Mouse (Mus musculus): ENCODE measurements around the gene Pbld2. TPM values are rescaled to one million over a fixed set of nuclear protein-coding genes. Genes with fewer than 3 reads are reported as not detected.

Gene Pbld2
- 2.4 and 2.7 TPM in 2 replicates for polyA plus RNA-seq (2012; rRNA removed)

DNA sequence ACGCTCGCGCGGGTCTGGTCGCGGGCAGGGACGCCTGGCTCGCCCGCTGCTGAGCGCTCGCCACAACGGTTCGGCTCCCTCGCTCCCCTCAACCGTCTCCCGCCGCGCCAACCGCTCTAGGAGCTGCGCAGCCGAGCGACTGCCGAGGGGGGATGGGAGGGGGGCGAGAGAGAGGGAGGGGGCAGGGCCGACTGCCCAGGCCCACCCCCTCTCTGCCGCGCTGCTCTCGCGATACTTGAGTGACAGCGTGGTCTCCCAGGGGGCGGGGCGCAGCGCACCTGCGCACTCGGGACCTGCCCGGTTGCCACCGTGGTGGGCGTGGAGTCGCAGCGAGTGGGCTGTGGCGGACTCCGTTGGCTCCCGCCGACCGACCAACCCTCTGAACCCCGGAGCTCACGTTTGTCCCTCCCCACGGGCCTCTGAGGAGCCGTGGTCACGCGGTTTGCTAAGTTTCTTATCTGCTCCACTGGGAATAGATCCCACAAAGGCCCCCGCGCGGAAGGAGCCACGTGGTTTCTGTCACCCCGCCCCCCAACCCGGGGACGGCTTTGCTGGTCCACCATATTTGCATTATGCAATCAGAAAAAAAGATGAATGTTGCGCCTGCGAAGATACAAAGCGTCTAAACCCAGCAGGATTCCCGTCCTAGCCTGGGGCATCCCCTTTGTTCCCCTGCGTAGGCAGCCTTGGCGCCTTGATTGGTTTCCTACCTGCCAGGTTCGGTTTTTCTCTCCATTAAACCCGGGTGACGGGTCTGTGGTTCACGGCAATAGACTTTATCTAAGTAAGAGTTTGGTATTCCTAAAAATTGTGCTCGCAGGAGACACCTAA lies at the start of gene Pbld2, which contains the start of gene Hnrnph3:
Pbld2 (plus strand) TSS at position 567 of the 831 bp plus-strand sequence.
Hnrnph3 (minus strand) TSS at position 469 of the 831 bp plus-strand sequence.

GRCm38 (mm10) chr10:62980039-62980954 lies 43.8 kb upstream of the Pbld2 start, which contains the start of gene Rufy2:
Rufy2 (plus strand) TSS chr10:62980223.

DNA sequence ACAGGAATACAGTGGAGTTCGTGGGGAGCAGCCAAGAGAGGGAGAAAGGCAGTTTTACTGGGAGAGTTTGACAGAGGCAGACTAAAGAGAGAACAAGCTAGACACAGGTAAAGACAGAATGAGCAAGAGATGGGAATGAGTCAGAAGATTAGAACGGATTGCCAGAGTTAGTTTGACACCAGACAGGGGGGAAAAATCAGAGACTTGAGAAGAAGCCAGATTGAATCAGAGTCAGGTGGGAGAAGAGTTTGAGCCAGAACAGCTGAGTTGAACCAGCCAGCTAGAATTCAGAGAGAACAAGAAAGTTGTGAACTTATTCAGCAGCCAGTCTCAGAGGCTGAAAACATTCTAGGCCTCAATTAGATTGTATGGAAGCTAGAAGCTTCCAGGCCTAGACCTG lies 35.7 kb downstream of the Pbld2 start, which contains the start of gene Pbld1:
Pbld1 (plus strand) TSS at position 301 of the 400 bp plus-strand sequence.

GRCm38 (mm10) chr10:63099521-63099920 lies 75.4 kb downstream of the Pbld2 start, which contains the start of gene Atoh7:
Atoh7 (plus strand) TSS chr10:63099651.

Other genes with a start within 250 kb of the Pbld2 start
- gene Ccar1, start 232.0 kb upstream of the Pbld2 start, polyA plus RNA-seq (2012; rRNA removed) = 87.3 and 93.4 TPM in 2 replicates
- gene Tet1, start 115.3 kb upstream of the Pbld2 start, polyA plus RNA-seq (2012; rRNA removed) = 7.3 and 7.6 TPM in 2 replicates
- gene Slc25a16, start 103.7 kb upstream of the Pbld2 start, polyA plus RNA-seq (2012; rRNA removed) = 17.1 and 18.0 TPM in 2 replicates
- gene Dna2, start 77.3 kb upstream of the Pbld2 start, polyA plus RNA-seq (2012; rRNA removed) = 14.5 and 17.5 TPM in 2 replicates
- gene Rufy2, start 44.1 kb upstream of the Pbld2 start, polyA plus RNA-seq (2012; rRNA removed) = 41.5 and 42.2 TPM in 2 replicates
- gene Hnrnph3, start 98 bp upstream of the Pbld2 start, polyA plus RNA-seq (2012; rRNA removed) = 191 and 199 TPM in 2 replicates
- 0.27 and 0.51 TPM in 2 replicates for gene Pbld1, start 35.8 kb downstream of the Pbld2 start, polyA plus RNA-seq (2012; rRNA removed)
- gene Atoh7, start 75.3 kb downstream of the Pbld2 start, polyA plus RNA-seq (2012; rRNA removed) = 2.1 and 3.0 TPM in 2 replicates
- gene Mypn, start 179.6 kb downstream of the Pbld2 start, polyA plus RNA-seq (2012; rRNA removed) = 0.26 and 1.1 TPM in 2 replicates
- gene Herc4, start 219.5 kb downstream of the Pbld2 start, polyA plus RNA-seq (2012; rRNA removed) = 39.3 and 42.4 TPM in 2 replicates